Mouse (Mus musculus): Measurements from ENCODE around the gene Naaladl2. TPM values are rescaled to one million over a fixed set of nuclear protein-coding genes. Genes with fewer than 3 reads are reported as not detected.
"Not testable (repeated sequence)": the region's sequence is repeated elsewhere in the genome, so short reads cannot be mapped to it uniquely, and the experiment has no call there.

The Naaladl2 gene
- polyA plus RNA-seq, 1 experiment from 2014 or later, result 3.3 TPM

DNA sequence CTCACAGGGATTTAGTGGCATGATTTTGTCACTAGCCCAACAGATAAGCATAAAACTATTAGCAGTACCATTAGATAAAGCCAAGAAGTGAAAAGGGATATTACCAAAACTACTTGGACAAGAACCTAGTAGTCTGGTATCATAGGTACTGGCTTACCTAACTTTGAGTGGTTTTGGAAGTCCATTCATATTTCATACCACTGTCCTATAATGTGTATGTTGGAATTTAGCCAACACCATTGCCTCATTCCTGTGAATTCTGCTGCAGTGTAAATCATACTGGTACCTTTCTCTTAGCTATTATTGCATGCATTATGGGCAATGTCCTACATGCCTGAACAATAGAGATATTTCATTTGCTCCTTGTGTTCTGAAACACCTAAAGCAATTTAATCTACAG, 977.5 kb downstream of the Naaladl2 start:
- DNase-seq (ENCODE audit: low spot score), result no peak
- Histone ChIP-seq H3K4me1 (ENCODE audit: control insufficient read depth, insufficient read depth, low read length) (no peaks in the 10 kb centered on the region), H3K27me3 (replicated peaks; ENCODE audit: control insufficient read depth, insufficient read depth, low read length) (no peaks in the 10 kb centered on the region), H3K9ac (ENCODE audit: low read depth, low read length) (no peak overlapping the region), H3K36me3 (ENCODE audit: control insufficient read depth, insufficient read depth, low read length) (no peaks in the 10 kb centered on the region), H3K27ac (replicated peaks; ENCODE audit: low read depth, low read length) (no peak overlapping the region), H3K4me3 (ENCODE audit: low read depth, low read length) (no peak overlapping the region), H3K9me3 (ENCODE audit: control insufficient read depth, low read length) (no peaks in the 10 kb centered on the region), H3K4me2 (ENCODE audit: low read depth, low read length) (no peak overlapping the region)
- no peak for ATAC-seq (ENCODE audit: low read depth)

DNA sequence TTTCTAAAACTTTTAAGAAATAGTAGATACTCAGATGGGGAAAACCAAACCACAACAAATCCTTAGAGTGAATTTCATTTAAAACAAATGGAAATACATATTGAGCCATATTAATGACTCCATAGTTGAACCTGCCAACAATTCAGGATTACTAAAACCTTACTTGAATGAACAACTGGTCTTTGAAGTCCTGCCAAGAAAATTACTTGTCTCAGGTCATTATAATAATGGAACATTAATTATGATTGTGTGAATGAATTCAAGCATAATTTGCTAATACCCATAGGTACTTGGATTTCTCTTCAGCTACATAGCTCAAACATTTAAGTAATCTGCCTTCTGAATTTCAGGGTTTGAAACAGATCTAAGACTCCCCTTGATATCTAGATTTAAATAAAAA, 980.1 kb downstream of the Naaladl2 start:
- no peak overlapping the region for H3K4me3 ChIP-seq (ENCODE audit: low read depth, low read length)
- no peaks in the 10 kb centered on the region for H3K9me3 ChIP-seq (ENCODE audit: control insufficient read depth, low read length)
- no peak overlapping the region for H3K9ac ChIP-seq (ENCODE audit: low read depth, low read length)
- no peaks in the 10 kb centered on the region for H3K27me3 ChIP-seq (replicated peaks; ENCODE audit: control insufficient read depth, insufficient read depth, low read length)
- no peaks in the 10 kb centered on the region for H3K4me1 ChIP-seq (ENCODE audit: control insufficient read depth, insufficient read depth, low read length)
- DNase-seq (ENCODE audit: low spot score), result peak; percentile 9
- H3K36me3 ChIP-seq (ENCODE audit: control insufficient read depth, insufficient read depth, low read length), result no peaks in the 10 kb centered on the region
- no peak for ATAC-seq (ENCODE audit: low read depth)
- no peak overlapping the region for H3K27ac ChIP-seq (replicated peaks; ENCODE audit: low read depth, low read length)
- H3K4me2 ChIP-seq (ENCODE audit: low read depth, low read length), result no peak overlapping the region

DNA sequence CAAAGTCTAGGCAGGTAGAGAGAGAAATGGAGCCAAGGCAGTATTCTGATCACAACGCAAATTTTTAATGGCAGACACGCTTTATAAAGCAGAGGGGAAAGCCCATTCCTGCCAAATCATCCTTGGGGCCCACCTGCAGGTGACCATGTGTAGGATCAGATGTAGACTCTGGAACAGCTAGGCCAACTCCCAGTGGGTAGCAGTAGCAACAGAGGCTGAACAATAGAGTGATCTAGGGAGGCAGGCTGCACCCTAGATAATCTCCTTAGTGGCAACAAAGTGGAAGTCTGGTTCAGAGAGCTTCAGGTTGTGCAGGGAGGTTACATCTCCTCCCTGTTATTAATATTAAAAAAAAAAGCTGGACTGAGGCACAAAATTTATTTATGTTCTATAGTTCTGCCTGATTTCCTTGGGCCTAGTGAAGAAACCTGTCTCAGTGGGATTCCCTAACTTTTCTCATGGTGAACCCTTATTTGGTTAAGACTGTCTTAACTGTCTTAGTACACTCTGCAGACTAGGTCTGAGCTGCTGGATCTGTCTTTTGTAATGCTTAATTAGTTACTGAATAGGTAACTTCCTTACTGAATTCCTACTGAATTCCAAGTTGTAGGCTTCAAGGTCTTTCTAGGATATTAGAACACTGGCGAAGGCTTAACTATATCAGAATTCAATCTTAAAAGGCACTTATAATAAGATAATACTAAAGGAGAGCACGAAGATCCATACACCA, 992.8 kb downstream of the Naaladl2 start:
- H3K9ac ChIP-seq (ENCODE audit: low read depth, low read length); H3K4me3 ChIP-seq (ENCODE audit: low read depth, low read length); ATAC-seq (ENCODE audit: low read depth); H3K4me1 ChIP-seq (ENCODE audit: control insufficient read depth, insufficient read depth, low read length); H3K27me3 ChIP-seq (replicated peaks; ENCODE audit: control insufficient read depth, insufficient read depth, low read length); DNase-seq (ENCODE audit: low spot score); H3K27ac ChIP-seq (replicated peaks; ENCODE audit: low read depth, low read length); H3K36me3 ChIP-seq (ENCODE audit: control insufficient read depth, insufficient read depth, low read length); H3K4me2 ChIP-seq (ENCODE audit: low read depth, low read length); H3K9me3 ChIP-seq (ENCODE audit: control insufficient read depth, low read length): not testable (repeated sequence)
- 82% methylated on average over 4 of the region's 4 CpGs for WGBS

DNA sequence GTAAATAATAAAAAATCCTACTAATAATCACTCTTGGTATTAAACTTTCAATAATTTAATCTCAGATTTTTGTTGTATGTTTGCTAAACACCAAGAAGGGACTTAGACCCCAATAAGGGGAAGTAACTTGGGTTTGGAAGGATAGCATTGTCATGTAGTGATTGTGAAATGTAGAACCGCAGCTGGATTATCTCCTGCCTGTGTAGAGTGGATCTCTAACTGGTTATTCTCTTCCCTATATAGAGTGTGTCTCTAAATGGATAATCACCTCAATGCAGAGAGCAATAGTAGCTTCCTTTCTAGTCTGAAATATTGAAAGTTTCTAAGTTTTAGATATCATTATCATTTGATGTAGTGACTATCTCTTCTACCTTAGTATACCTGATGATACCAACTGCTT, 1001.3 kb downstream of the Naaladl2 start:
- Histone ChIP-seq H3K4me2 (ENCODE audit: low read depth, low read length) (no peak overlapping the region), H3K9me3 (ENCODE audit: control insufficient read depth, low read length) (no peaks in the 10 kb centered on the region), H3K4me1 (ENCODE audit: control insufficient read depth, insufficient read depth, low read length) (no peaks in the 10 kb centered on the region), H3K27me3 (replicated peaks; ENCODE audit: control insufficient read depth, insufficient read depth, low read length) (no peaks in the 10 kb centered on the region), H3K9ac (ENCODE audit: low read depth, low read length) (no peak overlapping the region), H3K4me3 (ENCODE audit: low read depth, low read length) (no peak overlapping the region), H3K27ac (replicated peaks; ENCODE audit: low read depth, low read length) (no peak overlapping the region), H3K36me3 (ENCODE audit: control insufficient read depth, insufficient read depth, low read length) (no peaks in the 10 kb centered on the region)
- WGBS, result 89% methylated on average over 1 of the region's 1 CpGs
- no peak for ATAC-seq (ENCODE audit: low read depth)
- no peak for DNase-seq (ENCODE audit: low spot score)

DNA sequence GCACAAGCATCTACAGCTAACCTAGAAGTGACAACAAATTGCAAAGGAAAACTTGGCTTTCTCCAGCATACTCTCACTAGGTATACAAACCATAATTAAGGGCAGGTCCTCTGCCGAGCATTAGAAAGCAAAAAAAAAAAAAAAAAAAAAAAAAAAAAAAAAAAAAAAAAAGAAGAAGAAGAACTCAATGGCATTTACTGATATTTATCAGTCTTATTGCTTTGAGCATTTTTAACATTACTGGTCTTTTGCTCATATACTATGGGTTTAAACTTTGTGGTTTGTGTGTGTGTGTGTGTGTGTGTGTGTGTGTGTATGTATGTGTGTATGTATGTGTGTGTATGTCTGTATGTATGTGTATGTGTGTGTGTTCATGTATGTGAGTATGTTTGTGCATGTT, 1006.1 kb downstream of the Naaladl2 start:
- no peaks in the 10 kb centered on the region for H3K9me3 ChIP-seq (ENCODE audit: control insufficient read depth, low read length)
- no peaks in the 10 kb centered on the region for H3K4me1 ChIP-seq (ENCODE audit: control insufficient read depth, insufficient read depth, low read length)
- no peak overlapping the region for H3K9ac ChIP-seq (ENCODE audit: low read depth, low read length)
- no peak for ATAC-seq (ENCODE audit: low read depth)
- H3K27ac ChIP-seq (replicated peaks; ENCODE audit: low read depth, low read length), result no peak overlapping the region
- DNase-seq (ENCODE audit: low spot score), result no peak
- no peaks in the 10 kb centered on the region for H3K36me3 ChIP-seq (ENCODE audit: control insufficient read depth, insufficient read depth, low read length)
- no peaks in the 10 kb centered on the region for H3K27me3 ChIP-seq (replicated peaks; ENCODE audit: control insufficient read depth, insufficient read depth, low read length)
- no peak overlapping the region for H3K4me3 ChIP-seq (ENCODE audit: low read depth, low read length)
- WGBS, result 67% methylated on average over 1 of the region's 1 CpGs
- no peak overlapping the region for H3K4me2 ChIP-seq (ENCODE audit: low read depth, low read length)

DNA sequence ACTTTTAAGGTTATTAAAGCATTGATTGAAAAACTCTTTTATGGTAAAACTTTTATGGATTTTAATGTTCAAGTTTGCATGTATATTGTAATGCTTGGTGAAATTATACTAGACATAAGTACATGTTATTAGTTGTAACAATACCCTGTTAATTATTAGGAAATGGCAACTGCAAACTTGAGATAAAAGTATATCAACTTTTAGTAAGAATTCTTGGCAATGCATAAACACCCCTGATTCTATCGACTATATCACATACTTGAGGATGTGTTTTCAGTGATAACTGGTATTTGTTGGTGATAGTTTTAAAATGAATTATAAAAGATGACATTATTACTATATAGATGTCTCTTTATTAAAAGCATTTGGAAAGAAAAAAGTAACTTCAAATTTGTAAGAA, 1017.9 kb downstream of the Naaladl2 start:
- no peaks in the 10 kb centered on the region for H3K9me3 ChIP-seq (ENCODE audit: control insufficient read depth, low read length)
- DNase-seq (ENCODE audit: low spot score) (no peak), ATAC-seq (ENCODE audit: low read depth) (no peak)
- no peak overlapping the region for H3K4me2 ChIP-seq (ENCODE audit: low read depth, low read length)
- no peak overlapping the region for H3K27ac ChIP-seq (replicated peaks; ENCODE audit: low read depth, low read length)
- H3K9ac ChIP-seq (ENCODE audit: low read depth, low read length), result no peak overlapping the region
- no peaks in the 10 kb centered on the region for H3K4me1 ChIP-seq (ENCODE audit: control insufficient read depth, insufficient read depth, low read length)
- no peak overlapping the region for H3K4me3 ChIP-seq (ENCODE audit: low read depth, low read length)
- no peaks in the 10 kb centered on the region for H3K36me3 ChIP-seq (ENCODE audit: control insufficient read depth, insufficient read depth, low read length)
- no peaks in the 10 kb centered on the region for H3K27me3 ChIP-seq (replicated peaks; ENCODE audit: control insufficient read depth, insufficient read depth, low read length)
- WGBS, result 91% methylated on average over 1 of the region's 1 CpGs

DNA sequence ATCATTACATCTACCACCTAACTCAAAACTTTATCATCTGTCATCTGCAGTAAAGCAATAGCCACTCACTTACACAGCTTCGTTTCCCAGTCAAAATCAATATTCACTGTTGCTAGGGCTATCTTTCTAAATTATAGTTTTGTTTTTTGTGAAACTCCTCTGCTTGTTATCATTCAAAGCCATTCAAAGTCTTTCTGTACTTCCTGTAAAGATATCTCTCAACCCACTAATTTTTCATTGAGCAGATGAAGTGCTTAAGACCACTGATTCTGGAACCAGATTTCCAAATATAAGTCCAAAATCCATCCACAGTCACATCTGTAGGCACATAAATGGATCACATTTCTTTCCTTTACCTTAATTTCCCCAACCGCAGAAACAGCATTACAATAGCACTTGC, 1020.0 kb downstream of the Naaladl2 start:
- H3K36me3 ChIP-seq (ENCODE audit: control insufficient read depth, insufficient read depth, low read length), result no peaks in the 10 kb centered on the region
- DNase-seq (ENCODE audit: low spot score) (no peak), ATAC-seq (ENCODE audit: low read depth) (no peak)
- WGBS, result 83% methylated on average over 2 of the region's 2 CpGs
- no peaks in the 10 kb centered on the region for H3K27me3 ChIP-seq (replicated peaks; ENCODE audit: control insufficient read depth, insufficient read depth, low read length)
- H3K27ac ChIP-seq (replicated peaks; ENCODE audit: low read depth, low read length), result no peak overlapping the region
- no peaks in the 10 kb centered on the region for H3K4me1 ChIP-seq (ENCODE audit: control insufficient read depth, insufficient read depth, low read length)
- no peak overlapping the region for H3K9ac ChIP-seq (ENCODE audit: low read depth, low read length)
- no peak overlapping the region for H3K4me3 ChIP-seq (ENCODE audit: low read depth, low read length)
- H3K9me3 ChIP-seq (ENCODE audit: control insufficient read depth, low read length), result no peaks in the 10 kb centered on the region
- no peak overlapping the region for H3K4me2 ChIP-seq (ENCODE audit: low read depth, low read length)

DNA sequence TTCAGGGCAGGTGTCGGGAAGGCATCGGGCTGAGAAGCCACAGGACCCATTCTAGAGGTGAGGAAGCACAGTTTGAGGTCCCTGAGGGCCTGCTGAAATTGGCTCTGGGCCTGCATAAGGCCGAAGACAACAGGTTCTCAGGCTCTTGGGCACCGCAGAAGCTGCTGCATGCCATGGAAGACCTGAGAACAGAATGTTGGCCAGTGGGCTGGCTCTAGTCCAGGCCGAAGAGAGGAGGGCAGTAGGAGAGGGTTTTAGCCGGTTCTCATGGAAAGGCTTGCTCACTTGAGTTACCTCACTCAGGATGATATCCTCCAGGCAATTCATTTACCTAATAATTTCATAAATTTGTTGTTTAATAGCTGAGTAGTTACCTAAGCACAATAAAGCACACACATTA, 1025.9 kb downstream of the Naaladl2 start:
- Histone ChIP-seq H3K9ac (ENCODE audit: low read depth, low read length) (no peak overlapping the region), H3K36me3 (ENCODE audit: control insufficient read depth, insufficient read depth, low read length) (no peaks in the 10 kb centered on the region), H3K4me1 (ENCODE audit: control insufficient read depth, insufficient read depth, low read length) (no peaks in the 10 kb centered on the region), H3K27ac (replicated peaks; ENCODE audit: low read depth, low read length) (no peak overlapping the region), H3K4me3 (ENCODE audit: low read depth, low read length) (no peak overlapping the region), H3K9me3 (ENCODE audit: control insufficient read depth, low read length) (no peaks in the 10 kb centered on the region), H3K27me3 (replicated peaks; ENCODE audit: control insufficient read depth, insufficient read depth, low read length) (no peaks in the 10 kb centered on the region), H3K4me2 (ENCODE audit: low read depth, low read length) (no peak overlapping the region)
- no peak for DNase-seq (ENCODE audit: low spot score)
- ATAC-seq (ENCODE audit: low read depth), result no peak
- 84% methylated on average over 6 of the region's 6 CpGs for WGBS

DNA sequence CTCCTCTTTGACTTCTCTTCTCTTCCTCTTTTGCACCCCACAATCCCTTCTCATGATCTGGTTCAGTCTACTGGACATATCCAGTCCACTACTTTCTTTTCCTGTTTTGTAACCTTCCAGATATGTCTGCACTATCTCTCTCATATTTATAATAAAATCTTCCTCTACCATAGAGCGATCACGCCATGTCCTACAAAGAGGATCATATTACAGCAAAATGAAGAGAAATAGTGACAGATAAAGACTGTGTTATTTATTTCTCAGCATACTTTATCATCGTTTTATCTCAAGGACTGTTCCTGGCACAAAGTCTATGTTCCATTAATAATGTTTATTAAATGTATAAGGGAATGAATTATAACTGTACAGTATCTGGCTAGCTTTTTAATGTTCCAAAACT, 1029.2 kb downstream of the Naaladl2 start:
- no peaks in the 10 kb centered on the region for H3K27me3 ChIP-seq (replicated peaks; ENCODE audit: control insufficient read depth, insufficient read depth, low read length)
- ATAC-seq (ENCODE audit: low read depth), result no peak
- no peak overlapping the region for H3K9ac ChIP-seq (ENCODE audit: low read depth, low read length)
- H3K9me3 ChIP-seq (ENCODE audit: control insufficient read depth, low read length), result no peaks in the 10 kb centered on the region
- WGBS, result 83% methylated on average over 3 of the region's 3 CpGs
- H3K27ac ChIP-seq (replicated peaks; ENCODE audit: low read depth, low read length), result no peak overlapping the region
- no peaks in the 10 kb centered on the region for H3K36me3 ChIP-seq (ENCODE audit: control insufficient read depth, insufficient read depth, low read length)
- no peaks in the 10 kb centered on the region for H3K4me1 ChIP-seq (ENCODE audit: control insufficient read depth, insufficient read depth, low read length)
- no peak overlapping the region for H3K4me3 ChIP-seq (ENCODE audit: low read depth, low read length)
- H3K4me2 ChIP-seq (ENCODE audit: low read depth, low read length), result no peak overlapping the region
- no peak for DNase-seq (ENCODE audit: low spot score)

All from embryonic facial prominence, embryonic 14.5 days (tissue).